Mouse (Mus musculus) embryo, embryonic 10 days (tissue): ENCODE measurements at regions not wholly inside any gene's neighbourhood (a gene's known extent, or its start where the extent isn't known, plus 50 kb on each side); places are given as distances from the start of the nearest gene placed in this dataset.
"Not testable (repeated sequence)": the region's sequence is repeated elsewhere in the genome, so short reads cannot be mapped to it uniquely, and the experiment has no call there.

Source experiments
- DNase-seq: peaks from one replicate; pipeline ENCODE4 v3.0.0-alpha.2; 2015; ENCODE audit warnings: low spot score

DNA sequence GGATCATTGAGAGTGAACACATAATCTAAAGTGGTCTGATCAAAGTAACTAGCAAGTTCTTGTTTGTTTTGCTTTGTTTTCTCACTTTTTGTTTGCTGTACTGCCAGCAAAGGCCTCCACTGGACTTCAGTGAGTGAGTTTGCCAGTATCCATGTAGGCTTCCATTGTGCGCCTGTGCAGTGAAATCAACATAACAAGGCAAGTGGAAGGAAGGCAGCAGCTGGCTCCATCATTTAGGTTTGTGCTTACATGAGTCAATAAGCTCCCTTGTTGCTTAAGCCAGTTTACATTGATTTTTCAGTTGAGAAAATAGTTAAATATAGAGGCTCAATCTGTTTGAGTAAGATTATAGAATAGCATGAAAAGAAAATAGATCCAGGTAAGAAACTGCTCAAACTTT is 1255.7 kb upstream of the Nudt12 start:
- DNase-seq: peak; percentile 4

DNA sequence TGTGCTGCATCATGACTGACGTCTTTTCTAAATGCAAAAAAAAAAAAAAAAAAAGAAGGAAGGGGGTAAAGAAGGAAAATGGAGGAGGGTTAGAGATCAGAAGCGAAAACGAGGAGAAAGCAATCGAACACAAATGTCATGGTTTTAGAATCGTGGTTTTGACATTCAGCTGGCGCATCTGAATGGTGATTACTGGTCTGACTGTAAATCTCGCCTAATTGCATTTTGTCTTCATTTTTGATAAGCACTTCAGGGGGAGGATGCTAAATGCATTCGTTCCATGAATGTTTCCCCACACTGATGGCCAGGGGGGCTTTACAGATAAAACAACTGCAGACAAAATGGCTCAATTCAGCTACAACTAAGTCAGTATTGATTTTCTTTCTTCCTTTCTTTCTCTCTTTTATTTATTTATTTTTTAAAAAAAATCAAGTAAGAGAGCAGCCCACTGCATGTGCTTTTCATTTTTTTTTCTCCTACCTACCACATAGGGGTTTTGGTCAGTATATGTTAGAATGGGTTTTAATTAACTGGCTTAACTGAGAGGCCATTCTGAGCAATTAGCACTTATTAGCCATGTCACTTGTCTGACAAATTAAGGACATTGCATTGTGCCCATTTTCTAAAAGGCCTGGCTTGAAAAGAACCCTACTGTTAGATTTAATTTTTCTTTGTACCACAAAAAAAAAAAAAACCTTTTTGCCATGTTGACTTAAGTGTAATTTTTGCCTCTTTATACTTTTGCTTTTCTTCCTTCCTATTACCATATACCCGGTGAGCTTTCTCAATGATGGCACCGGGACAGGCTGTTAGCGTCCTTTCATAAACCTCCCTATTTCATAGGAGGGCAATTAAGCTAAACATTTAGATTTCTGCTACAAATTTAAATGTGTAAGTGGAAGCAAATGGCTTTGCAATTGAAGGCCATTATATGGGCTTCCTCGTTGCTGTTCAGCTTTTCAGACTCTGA is 1254.4 kb upstream of the Nudt12 start:
- DNase-seq: no peak

DNA sequence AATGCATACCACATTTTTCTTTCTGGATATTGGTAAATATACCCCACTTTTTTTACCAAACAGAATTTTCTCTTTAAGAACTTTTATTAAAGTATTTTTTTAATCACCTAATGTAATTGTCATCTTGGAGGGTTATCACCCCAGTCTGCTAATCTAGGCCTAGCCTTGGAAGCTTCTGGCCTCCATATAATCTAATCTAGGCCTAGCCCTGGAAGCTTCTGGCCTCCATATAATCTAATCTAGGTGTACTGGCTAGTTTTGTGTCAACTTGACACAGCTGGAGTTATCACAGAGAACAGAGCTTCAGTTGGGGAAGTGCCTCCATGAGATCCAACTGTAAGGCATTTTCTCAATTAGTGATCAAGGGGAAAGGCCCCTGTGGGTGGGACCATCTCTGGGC is 1242.2 kb upstream of the Nudt12 start:
- not testable (repeated sequence) for DNase-seq

DNA sequence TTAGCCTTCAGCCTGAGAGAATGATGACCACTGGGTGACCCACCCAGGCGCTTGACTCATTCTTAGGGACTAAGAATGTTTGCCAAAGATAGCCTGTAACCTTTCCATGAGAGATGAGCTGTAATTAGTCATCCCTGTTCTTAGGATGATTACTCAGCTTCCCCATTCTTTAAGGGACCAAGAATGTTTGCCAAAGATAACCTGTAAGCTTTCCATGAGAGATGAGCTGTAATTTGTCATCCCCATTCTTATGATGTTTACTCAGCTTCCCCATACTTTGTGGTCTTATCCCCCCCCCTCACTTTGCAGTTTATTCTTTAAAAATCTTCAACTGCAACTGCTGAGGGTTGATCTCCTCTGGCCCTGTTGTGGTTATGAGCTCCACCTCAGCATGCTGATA is 1236.8 kb upstream of the Nudt12 start:
- no peak for DNase-seq

DNA sequence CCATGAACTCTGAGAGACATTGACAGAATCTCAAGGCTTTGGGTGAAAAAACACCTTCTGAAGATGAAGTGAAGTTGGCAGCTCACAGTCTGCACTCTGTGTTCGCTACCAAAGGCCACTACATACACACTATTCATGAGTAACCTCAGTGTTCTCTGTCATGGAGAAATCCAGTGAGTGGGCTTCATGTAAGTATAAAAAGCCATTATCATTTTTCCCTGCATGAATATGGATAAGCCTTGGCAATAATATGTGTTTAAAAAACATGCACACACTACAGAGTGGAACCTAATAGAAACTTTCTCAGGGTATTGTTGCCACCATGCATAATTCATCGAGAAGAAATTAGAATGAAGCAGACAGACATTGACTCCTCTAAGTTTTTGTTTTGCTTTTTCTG is 1221.3 kb upstream of the Nudt12 start:
- no peak for DNase-seq

DNA sequence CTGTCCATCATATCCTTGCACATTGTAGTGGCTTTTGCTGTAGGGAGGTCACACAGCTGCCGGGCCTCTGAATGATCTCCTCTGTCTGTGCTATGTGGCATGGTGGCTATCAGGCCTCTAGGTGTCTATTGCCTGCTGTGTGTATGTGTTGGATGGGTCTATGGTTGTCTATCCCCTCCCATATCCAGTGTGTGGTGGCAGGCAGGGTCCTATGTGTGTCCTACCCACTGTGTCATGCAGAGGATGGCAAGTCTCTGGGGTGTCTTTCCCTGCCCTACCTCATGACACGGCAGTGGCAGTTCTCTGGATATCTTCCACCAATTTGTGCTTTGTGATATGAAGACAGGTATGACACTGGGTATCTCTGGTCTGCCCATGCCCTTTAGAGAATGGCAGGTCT is 1183.8 kb upstream of the Nudt12 start:
- no peak for DNase-seq

DNA sequence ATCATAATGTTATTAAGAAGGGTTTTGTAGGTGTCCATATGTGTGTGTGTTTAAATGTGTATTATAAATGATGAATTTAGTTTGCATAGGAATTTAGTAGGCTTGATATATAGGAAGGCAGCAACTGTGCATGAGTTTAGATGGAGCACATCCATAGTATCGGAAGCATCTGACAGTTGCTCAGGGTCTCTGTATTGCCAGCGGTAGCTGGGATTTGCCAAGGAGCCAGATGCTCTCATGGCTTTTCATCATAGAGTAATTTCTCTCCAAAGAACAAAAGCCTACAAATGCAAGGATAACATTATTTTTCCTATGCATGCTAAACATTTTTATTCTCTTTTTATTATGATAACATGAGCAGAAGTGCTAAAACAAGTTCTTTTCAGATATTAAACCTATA is 1168.1 kb upstream of the Nudt12 start:
- DNase-seq: no peak

DNA sequence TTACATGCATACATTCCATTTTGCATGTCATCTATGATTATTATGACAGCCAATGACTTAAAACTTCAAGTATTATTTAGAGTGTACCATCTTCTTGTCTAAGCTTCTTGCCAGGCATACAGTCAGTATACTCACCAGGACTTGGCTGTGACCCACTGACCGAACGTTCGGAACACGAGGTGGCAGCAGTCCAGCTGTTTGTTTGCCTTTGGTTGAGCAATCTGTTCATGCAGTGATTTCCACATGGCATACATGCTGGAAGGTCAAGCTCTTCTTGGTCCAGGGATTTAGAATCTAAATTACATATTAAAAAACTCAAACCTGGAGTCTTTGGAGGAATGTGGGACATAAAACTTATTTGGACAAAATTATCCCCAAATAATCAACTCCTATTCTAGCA is 1167.5 kb upstream of the Nudt12 start:
- DNase-seq: no peak

DNA sequence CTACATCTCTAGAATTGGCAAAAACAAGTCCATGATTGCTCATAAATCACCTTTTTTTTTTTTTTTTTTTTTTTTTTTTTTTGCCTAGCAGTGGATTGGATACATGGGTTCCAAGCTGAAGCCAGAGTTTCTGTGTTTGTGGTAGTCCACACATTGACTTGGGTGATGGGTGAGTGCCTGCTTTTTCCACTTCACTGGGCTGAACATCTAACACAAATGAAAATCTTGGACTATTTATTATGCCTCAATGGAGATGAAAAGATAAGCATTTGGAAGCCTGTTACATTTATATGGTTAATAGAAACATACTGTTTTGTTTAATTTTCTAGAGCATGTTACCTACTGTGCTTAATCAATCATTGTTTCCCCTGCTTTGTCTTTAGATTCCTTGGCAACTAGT is 1152.4 kb upstream of the Nudt12 start:
- DNase-seq: no peak

DNA sequence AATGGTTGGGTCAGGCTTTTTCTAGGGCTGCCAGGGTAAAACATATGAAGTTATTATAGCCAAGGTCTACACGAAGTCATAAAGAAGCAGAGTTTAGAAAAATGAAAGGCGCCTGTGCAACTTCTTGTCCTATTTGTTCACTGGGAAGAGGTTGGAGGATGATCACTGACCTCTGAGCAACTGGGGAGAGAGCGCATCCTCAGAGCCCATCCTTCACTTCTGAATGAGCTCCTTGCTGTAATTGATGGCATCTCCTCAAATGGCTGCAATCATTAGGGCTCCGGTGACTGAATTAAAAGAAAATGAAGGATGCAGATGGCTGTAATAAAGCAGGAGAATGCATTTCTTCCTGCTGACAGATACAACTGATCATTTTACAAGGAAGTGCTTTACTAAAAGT is 1117.4 kb upstream of the Nudt12 start:
- DNase-seq: no peak

DNA sequence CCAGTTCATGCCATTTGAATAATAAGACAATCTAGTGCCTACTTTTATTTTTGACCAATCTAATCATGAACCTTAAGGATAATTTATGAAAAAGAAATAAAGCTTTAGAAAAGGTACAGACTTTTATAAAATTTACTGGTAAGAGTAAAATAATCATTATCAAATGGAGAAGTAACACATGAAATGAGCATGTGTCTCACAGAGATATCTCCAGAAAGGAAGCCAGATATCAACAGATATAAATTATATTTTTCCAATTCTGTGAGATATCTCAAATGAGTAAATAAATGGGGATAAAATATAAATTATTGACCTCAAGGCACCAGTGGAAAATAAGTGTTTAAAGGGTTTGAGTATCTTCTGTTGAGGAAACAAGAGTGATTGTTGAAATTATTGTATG is 1085.6 kb upstream of the Nudt12 start:
- no peak for DNase-seq
